Mouse (Mus musculus) intestine, embryonic 15.5 days (tissue): ENCODE data around the gene Ogfod1. TPM values are rescaled to one million over a fixed set of nuclear protein-coding genes. Genes with fewer than 3 reads are reported as not detected.
"Not testable (repeated sequence)": the region's sequence is repeated elsewhere in the genome, so short reads cannot be mapped to it uniquely, and the experiment has no call there.

Experiments used
- ATAC-seq: fragments of 200-750 bp; cut with Nextera tagmentation; 2 replicates; pipeline ENCODE4 v1.8.0; 2017; ENCODE audit warnings: moderate TSS enrichment, moderate library complexity
- H3K27ac ChIP-seq: fragments of 300-500 bp; sonication (generic); 2 replicates; pipeline ENCODE4 v1.5.1; 2015; ENCODE audit warnings: mild to moderate bottlenecking, inconsistent platforms
- H3K27me3 ChIP-seq: fragments of 300-500 bp; sonication (generic); replicated peaks from 2 replicates; pipeline ENCODE4 v1.6.1; 2015; ENCODE audit warnings: inconsistent platforms
- H3K36me3 ChIP-seq: fragments of 300-500 bp; sonication (generic); 2 replicates; pipeline ENCODE4 v1.6.1; 2015; ENCODE audit warnings: inconsistent platforms
- H3K4me1 ChIP-seq: fragments of 300-500 bp; sonication (generic); replicated peaks from 2 replicates; pipeline ENCODE4 v1.6.1; 2015; ENCODE audit warnings: inconsistent platforms
- H3K4me2 ChIP-seq: fragments of 300-500 bp; sonication (generic); replicated peaks from 2 replicates; pipeline ENCODE4 v1.6.1; 2015; ENCODE audit warnings: mild to moderate bottlenecking, inconsistent platforms
- H3K4me3 ChIP-seq: fragments of 300-500 bp; sonication (generic); replicated peaks from 2 replicates; pipeline ENCODE4 v1.5.1; 2015; ENCODE audit warnings: inconsistent platforms
- H3K9ac ChIP-seq: fragments of 300-500 bp; sonication (generic); 2 replicates; pipeline ENCODE4 v1.6.1; 2015; ENCODE audit warnings: inconsistent platforms
- H3K9me3 ChIP-seq: fragments of 300-500 bp; sonication (generic); 2 replicates; pipeline ENCODE4 v1.6.1; 2016; ENCODE audit warnings: inconsistent platforms
- WGBS: fragments of 180-500 bp; shearing (Covaris S2); methylation state at CpG from one replicate; pipeline ENCODE4 v1.1.7; 2015; 5-methylcytosine and 5-hydroxymethylcytosine counted together
- polyA plus RNA-seq: library from polyadenylated mRNA; unstranded; fragments of >200 nt; fragmentation: Nextera tagmentation; extraction: Ambion mirVana; gene quantifications from 2 replicates; pipeline ENCODE4 v1.2.1, GENCODE M21; 2015

Gene Ogfod1
- polyA plus RNA-seq, 1 experiment from 2014 or later: 12.8 TPM

GRCm38 (mm10) chr8:94029701-94030100 lies 7.3 kb upstream of the Ogfod1 start:
- Histone ChIP-seq H3K4me2 (no peak overlapping the region), H3K27me3 (no peaks in the 10 kb centered on the region), H3K4me3 (no peak overlapping the region), H3K9me3 (no peaks in the 10 kb centered on the region), H3K36me3 (peaks cover 24% of the 10 kb centered on the region), H3K4me1 (0 out of 2 replicates have a peak, but pooled peaks cover 2% of the 10 kb centered on the region), H3K9ac (no peak overlapping the region), H3K27ac (no peak overlapping the region)
- 95% methylated on average over 9 of the region's 9 CpGs for WGBS
- no peak for ATAC-seq

GRCm38 (mm10) chr8:94033601-94034000 lies 3.4 kb upstream of the Ogfod1 start:
- no peaks in the 10 kb centered on the region for H3K9me3 ChIP-seq
- H3K9ac ChIP-seq: no peak overlapping the region
- no peak overlapping the region for H3K4me2 ChIP-seq
- no peak for ATAC-seq
- no peaks in the 10 kb centered on the region for H3K27me3 ChIP-seq
- peaks cover 8% of the 10 kb centered on the region; the same call in 1 of the 2 replicates for H3K4me1 ChIP-seq
- H3K36me3 ChIP-seq: peaks cover 10% of the 10 kb centered on the region
- no peak overlapping the region for H3K4me3 ChIP-seq
- 76% methylated on average over 3 of the region's 3 CpGs for WGBS
- no peak overlapping the region for H3K27ac ChIP-seq

GRCm38 (mm10) chr8:94035200-94035599 lies 1.8 kb upstream of the Ogfod1 start:
- 52% methylated on average over 5 of the region's 5 CpGs for WGBS
- peak overlapping the region; percentile 75 for H3K4me2 ChIP-seq
- H3K9me3 ChIP-seq: no peaks in the 10 kb centered on the region
- H3K4me3 ChIP-seq: 0 out of 2 replicates have a peak overlapping the region, but pooled peaks have one; percentile 11
- H3K27me3 ChIP-seq: no peaks in the 10 kb centered on the region
- ATAC-seq: no peak
- H3K4me1 ChIP-seq: peaks cover 8% of the 10 kb centered on the region; the same call in 1 of the 2 replicates
- H3K9ac ChIP-seq: no peak overlapping the region
- H3K36me3 ChIP-seq: peaks cover 5% of the 10 kb centered on the region; the same call in 1 of the 2 replicates
- no peak overlapping the region for H3K27ac ChIP-seq

GRCm38 (mm10) chr8:94036541-94036940 lies 457 bp upstream of the Ogfod1 start:
- under 1% methylated on average over 27 of the region's 32 CpGs for WGBS

GRCm38 (mm10) chr8:94037806-94038205 lies 808 bp downstream of the Ogfod1 start:
- Histone ChIP-seq H3K36me3 (no peaks in the 10 kb centered on the region), H3K9me3 (no peaks in the 10 kb centered on the region), H3K4me3 (peak overlapping the region; percentile 87), H3K27ac (no peak overlapping the region), H3K9ac (peak overlapping the region; percentile 64), H3K4me2 (peak overlapping the region; percentile 77), H3K4me1 (peaks cover 8% of the 10 kb centered on the region; the same call in 1 of the 2 replicates), H3K27me3 (no peaks in the 10 kb centered on the region)
- no peak for ATAC-seq
- WGBS: 5% methylated on average over 15 of the region's 15 CpGs

More at GRCm38 (mm10) chr8:94036541-94036940, 457 bp upstream of the Ogfod1 start:
- Histone ChIP-seq H3K4me3 (peak overlapping the region; percentile 87), H3K27ac (peak overlapping the region; percentile 79), H3K9ac (peak overlapping the region; percentile 51), H3K4me2 (peak overlapping the region; percentile 75)
- not testable (repeated sequence) for H3K9me3 ChIP-seq, H3K4me1 ChIP-seq, H3K36me3 ChIP-seq, H3K27me3 ChIP-seq
- ATAC-seq: peak; percentile 94

GRCm38 (mm10) chr8:94047845-94048244 lies 10.8 kb downstream of the Ogfod1 start:
- Histone ChIP-seq H3K27ac (no peak overlapping the region), H3K27me3 (no peaks in the 10 kb centered on the region), H3K4me3 (no peak overlapping the region), H3K4me2 (no peak overlapping the region), H3K4me1 (no peaks in the 10 kb centered on the region), H3K9ac (no peak overlapping the region), H3K36me3 (no peaks in the 10 kb centered on the region), H3K9me3 (no peaks in the 10 kb centered on the region)
- 73% methylated on average over 2 of the region's 2 CpGs for WGBS
- no peak for ATAC-seq

GRCm38 (mm10) chr8:94052696-94053095 lies 15.7 kb downstream of the Ogfod1 start:
- no peak overlapping the region for H3K27ac ChIP-seq
- H3K36me3 ChIP-seq: peaks cover 3% of the 10 kb centered on the region; the same call in 1 of the 2 replicates
- H3K27me3 ChIP-seq: no peaks in the 10 kb centered on the region
- H3K4me3 ChIP-seq: no peak overlapping the region
- no peak overlapping the region for H3K4me2 ChIP-seq
- no peak overlapping the region for H3K9ac ChIP-seq
- no peaks in the 10 kb centered on the region for H3K4me1 ChIP-seq
- WGBS: 90% methylated on average over 12 of the region's 12 CpGs
- ATAC-seq: no peak
- H3K9me3 ChIP-seq: no peaks in the 10 kb centered on the region

GRCm38 (mm10) chr8:94057157-94057854 lies 20.3 kb downstream of the Ogfod1 start:
- Histone ChIP-seq H3K27ac (no peak overlapping the region), H3K36me3 (peaks cover 6% of the 10 kb centered on the region; the same call in 1 of the 2 replicates), H3K9ac (no peak overlapping the region), H3K27me3 (no peaks in the 10 kb centered on the region), H3K4me1 (no peaks in the 10 kb centered on the region), H3K4me2 (no peak overlapping the region), H3K9me3 (no peaks in the 10 kb centered on the region), H3K4me3 (no peak overlapping the region)
- no peak for ATAC-seq
- WGBS: 60% methylated on average over 6 of the region's 6 CpGs

- ATAC-seq: no peak
- H3K36me3 ChIP-seq: peaks cover 8% of the 10 kb centered on the region
- no peak overlapping the region for H3K4me2 ChIP-seq
- 81% methylated on average over 11 of the region's 11 CpGs for WGBS
- no peaks in the 10 kb centered on the region for H3K27me3 ChIP-seq
- H3K4me3 ChIP-seq: no peak overlapping the region
- H3K9ac ChIP-seq: no peak overlapping the region
- no peaks in the 10 kb centered on the region for H3K9me3 ChIP-seq
- H3K27ac ChIP-seq: no peak overlapping the region
- H3K4me1 ChIP-seq: no peaks in the 10 kb centered on the region
Observed at GRCm38 (mm10) chr8:94066121-94066863, 29.3 kb downstream of the Ogfod1 start.

- whole genome bisulfite sequencing: 94% methylated on average over 7 of the region's 7 CpGs
- H3K27ac ChIP-seq: no peak overlapping the region
- H3K4me3 ChIP-seq: no peak overlapping the region
- ATAC-seq: no peak
- H3K9me3 ChIP-seq: no peaks in the 10 kb centered on the region
- no peak overlapping the region for H3K4me2 ChIP-seq
- no peak overlapping the region for H3K9ac ChIP-seq
- H3K27me3 ChIP-seq: no peaks in the 10 kb centered on the region
- H3K36me3 ChIP-seq: peaks cover 4% of the 10 kb centered on the region; the same call in 1 of the 2 replicates
- no peaks in the 10 kb centered on the region for H3K4me1 ChIP-seq
Observed at GRCm38 (mm10) chr8:94068793-94069192, 31.8 kb downstream of the Ogfod1 start.

- Histone ChIP-seq H3K4me3 (no peak overlapping the region), H3K36me3 (no peaks in the 10 kb centered on the region), H3K27ac (no peak overlapping the region), H3K4me2 (no peak overlapping the region), H3K27me3 (no peaks in the 10 kb centered on the region), H3K9ac (no peak overlapping the region), H3K9me3 (no peaks in the 10 kb centered on the region), H3K4me1 (no peaks in the 10 kb centered on the region)
- ATAC-seq: no peak
- 90% methylated on average over 12 of the region's 12 CpGs for WGBS
Observed at GRCm38 (mm10) chr8:94076461-94077192, 39.6 kb downstream of the Ogfod1 start.

GRCm38 (mm10) chr8:94087964-94088363 lies 51.0 kb downstream of the Ogfod1 start:
- H3K9ac ChIP-seq: no peak overlapping the region
- no peaks in the 10 kb centered on the region for H3K36me3 ChIP-seq
- WGBS: 89% methylated on average over 9 of the region's 9 CpGs
- H3K27ac ChIP-seq: no peak overlapping the region
- no peak overlapping the region for H3K4me3 ChIP-seq
- no peak for ATAC-seq
- no peak overlapping the region for H3K4me2 ChIP-seq
- no peaks in the 10 kb centered on the region for H3K27me3 ChIP-seq
- no peaks in the 10 kb centered on the region for H3K4me1 ChIP-seq
- H3K9me3 ChIP-seq: no peaks in the 10 kb centered on the region
